Mouse (Mus musculus): Measurements from ENCODE around the gene Rps6ka1. TPM values are rescaled to one million over a fixed set of nuclear protein-coding genes. Genes with fewer than 3 reads are reported as not detected.
A peak's percentile ranks its signal among the peaks of the same experiment; 100 is the strongest.

The Rps6ka1 gene
- polyA plus RNA-seq, 1 experiment, result 100 TPM

DNA sequence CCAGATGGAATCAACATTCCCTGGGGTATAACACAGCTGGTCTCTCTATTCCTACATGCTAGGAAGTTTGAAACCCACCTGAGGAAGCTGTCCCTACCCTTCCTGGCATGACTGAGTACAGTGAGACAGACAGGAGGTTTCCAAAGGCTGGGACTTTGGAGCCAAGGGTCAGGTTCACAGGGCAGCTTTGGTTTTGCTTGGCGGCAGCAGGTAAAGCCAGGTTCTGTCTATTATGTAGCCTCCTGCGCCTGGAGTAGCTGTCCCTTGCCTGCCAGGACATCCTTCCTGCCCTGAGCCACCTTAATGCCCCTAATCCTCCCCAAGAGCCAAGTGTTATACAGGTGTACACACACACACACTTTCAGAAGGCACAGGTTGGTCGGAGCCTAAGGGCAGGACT lies 5.7 kb downstream of the Rps6ka1 start:
- H3K4me1 ChIP-seq (ENCODE audit: control insufficient read depth, insufficient read depth, low read length), result peaks cover 17% of the 10 kb centered on the region
- H3K4me3 ChIP-seq (ENCODE audit: insufficient read depth, low read length), result no peak overlapping the region
- no peak overlapping the region for H3K27ac ChIP-seq (ENCODE audit: insufficient read depth, low read depth, low read length)
- TF ChIP-seq CTCF (IDR thresholded peaks at IDR 0.05; ENCODE audit: low read depth, low read length) (no peak), POLR2A (IDR thresholded peaks at IDR 0.05; ENCODE audit: borderline replicate concordance, low read depth, low read length) (no peak)

DNA sequence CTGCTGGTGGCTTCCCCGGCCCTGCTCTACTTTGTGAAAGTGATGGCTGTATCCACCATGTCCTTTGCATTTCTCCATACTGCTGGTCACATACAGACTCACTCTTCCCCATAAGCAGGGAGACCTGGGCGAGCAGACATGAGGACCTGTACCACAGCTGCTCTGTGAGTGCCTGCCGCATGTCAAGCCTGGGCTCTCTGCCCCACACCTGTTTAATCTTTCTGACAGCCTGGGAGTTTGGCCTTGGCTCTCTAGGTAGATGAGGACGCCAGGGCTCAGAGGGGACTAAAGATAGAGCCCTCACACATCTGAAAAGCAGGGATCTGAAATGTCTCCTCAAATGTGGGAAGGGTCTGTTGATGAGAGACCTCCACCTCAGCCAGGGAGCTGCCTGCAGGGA lies 6.2 kb downstream of the Rps6ka1 start:
- H3K4me1 ChIP-seq (ENCODE audit: control insufficient read depth, insufficient read depth, low read length), result peaks cover 17% of the 10 kb centered on the region
- H3K27ac ChIP-seq (ENCODE audit: insufficient read depth, low read depth, low read length), result no peak overlapping the region
- H3K4me3 ChIP-seq (ENCODE audit: insufficient read depth, low read length), result no peak overlapping the region

DNA sequence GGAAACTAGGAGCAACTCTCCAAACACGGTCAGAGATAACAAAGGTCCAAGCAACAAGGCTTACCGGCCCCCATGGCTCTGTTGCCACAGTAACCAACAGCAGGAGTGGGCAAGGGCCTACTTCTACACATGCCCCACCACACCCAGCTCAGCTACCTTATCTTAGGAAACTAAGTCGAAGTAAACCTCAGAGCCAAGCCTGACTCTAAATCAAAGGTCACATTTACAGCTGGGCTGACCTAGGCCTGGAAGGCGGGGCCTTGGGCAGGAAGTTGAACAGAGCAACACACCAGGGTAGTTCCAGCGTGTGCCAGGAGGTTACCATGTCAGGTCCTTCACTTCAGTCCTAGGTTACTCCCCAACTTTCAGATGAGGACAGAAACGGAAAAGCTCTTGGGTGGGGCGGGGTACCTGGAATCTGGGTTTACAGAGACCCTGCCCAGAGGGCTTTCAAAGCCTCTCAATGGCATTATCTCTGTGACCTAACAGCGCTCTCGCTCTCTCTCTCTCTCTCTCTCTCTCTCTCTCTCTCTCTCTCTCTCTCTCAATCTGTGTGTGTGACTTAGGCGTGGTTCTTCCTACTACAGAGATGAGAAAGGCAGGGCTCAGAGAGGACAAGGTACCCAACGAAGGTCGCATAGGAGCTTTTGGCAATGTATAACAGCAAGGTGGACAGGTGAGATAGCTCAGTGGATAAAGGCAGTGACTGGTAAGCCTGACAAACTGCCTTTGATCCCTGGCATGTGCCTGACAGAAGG lies 8.3 kb downstream of the Rps6ka1 start:
- Histone ChIP-seq H3K4me1 (ENCODE audit: control insufficient read depth, insufficient read depth, low read length) (peaks cover 24% of the 10 kb centered on the region), H3K4me3 (ENCODE audit: insufficient read depth, low read length) (no peak overlapping the region), H3K27ac (ENCODE audit: insufficient read depth, low read depth, low read length) (no peak overlapping the region)
- no peak for TF ChIP-seq POLR2A (IDR thresholded peaks at IDR 0.05; ENCODE audit: borderline replicate concordance, low read depth, low read length)
- TF ChIP-seq CTCF (IDR thresholded peaks at IDR 0.05; ENCODE audit: low read depth, low read length), result no peak

More for the DNA sequence above, 6.2 kb downstream of the Rps6ka1 start:
- no peak for TF ChIP-seq POLR2A (IDR thresholded peaks at IDR 0.05; ENCODE audit: borderline replicate concordance, low read depth, low read length)
- TF ChIP-seq CTCF (IDR thresholded peaks at IDR 0.05; ENCODE audit: low read depth, low read length), result no peak

DNA sequence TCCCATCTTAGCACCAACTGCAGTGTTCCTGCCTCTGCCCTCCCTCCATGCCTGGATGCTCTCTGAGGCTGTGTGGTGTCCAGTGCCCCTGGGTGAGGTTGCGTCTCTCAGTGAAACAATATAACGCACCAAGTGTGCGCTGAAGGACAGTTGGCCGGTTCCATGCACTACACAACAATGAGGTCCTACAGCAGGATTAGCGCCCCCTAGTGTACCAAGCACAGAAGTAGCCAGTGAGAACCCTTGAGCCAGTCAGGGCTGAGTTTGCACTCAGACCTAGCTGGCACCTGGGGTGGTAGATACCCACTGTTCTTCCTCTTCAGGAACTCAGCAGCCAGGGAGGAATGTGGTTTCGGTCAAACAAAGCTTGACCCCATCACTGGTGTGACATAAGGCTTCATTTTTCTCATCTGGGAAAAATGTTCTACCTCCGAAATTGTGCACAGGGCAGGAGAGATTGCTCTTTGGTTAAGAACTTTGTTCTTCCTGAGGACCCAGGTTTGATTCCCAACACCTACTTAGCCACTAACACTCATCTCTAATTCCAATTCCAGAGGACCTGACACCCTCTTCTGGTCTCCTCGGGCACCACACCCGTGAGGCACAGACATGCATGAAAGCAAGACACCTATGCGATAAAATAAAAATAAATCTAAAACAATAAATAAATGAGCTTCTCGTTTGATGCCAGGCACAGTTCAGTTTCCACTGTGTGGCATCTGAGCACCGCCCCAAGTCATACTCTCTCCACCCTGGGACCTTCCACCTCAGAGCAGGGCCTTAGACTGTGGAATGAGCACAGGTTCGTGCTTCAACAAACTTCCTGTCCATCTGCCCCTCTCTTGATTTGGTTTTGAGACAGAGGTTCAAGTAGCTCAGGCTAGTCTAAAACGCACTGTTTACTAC lies 9.5 kb downstream of the Rps6ka1 start:
- Histone ChIP-seq H3K27ac (ENCODE audit: insufficient read depth, low read depth, low read length) (no peak overlapping the region), H3K4me1 (ENCODE audit: control insufficient read depth, insufficient read depth, low read length) (peaks cover 19% of the 10 kb centered on the region), H3K4me3 (ENCODE audit: insufficient read depth, low read length) (no peak overlapping the region)
- TF ChIP-seq POLR2A (IDR thresholded peaks at IDR 0.05; ENCODE audit: borderline replicate concordance, low read depth, low read length) (no peak), CTCF (IDR thresholded peaks at IDR 0.05; ENCODE audit: low read depth, low read length) (peak; percentile 68)

DNA sequence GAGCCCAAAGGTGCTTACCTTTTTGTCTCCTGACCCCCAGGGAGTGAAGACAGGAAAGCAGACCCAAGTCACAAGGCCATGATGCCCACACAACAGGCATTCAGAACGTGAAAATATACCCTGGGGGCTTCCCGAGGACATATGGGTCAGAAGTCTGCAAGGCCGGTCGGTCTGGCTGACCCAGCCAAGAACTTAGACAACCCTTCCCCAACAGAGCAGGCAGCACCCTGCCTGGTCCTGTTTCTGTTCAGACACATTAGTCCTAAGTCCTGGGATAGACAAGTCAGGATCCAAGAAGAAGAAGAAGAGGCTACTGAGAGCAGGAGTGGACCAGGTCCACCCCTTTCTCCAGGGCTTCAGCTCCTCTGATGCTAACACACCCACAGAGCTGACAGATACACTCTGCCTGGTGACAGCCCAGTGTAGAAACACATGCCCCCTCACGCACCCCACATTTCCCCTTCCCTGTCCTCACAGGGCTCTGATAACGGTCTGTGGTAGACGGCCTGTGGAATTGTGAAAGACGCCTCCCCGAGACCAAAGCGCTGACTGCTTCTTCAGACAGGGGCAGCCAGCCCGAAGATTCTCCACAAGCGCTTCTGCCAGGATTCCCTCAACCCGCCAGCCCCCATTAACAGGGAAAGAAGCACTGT lies 12.6 kb downstream of the Rps6ka1 start:
- peaks cover 24% of the 10 kb centered on the region for H3K4me1 ChIP-seq (ENCODE audit: control insufficient read depth, insufficient read depth, low read length)
- H3K4me3 ChIP-seq (ENCODE audit: insufficient read depth, low read length), result no peak overlapping the region
- TF ChIP-seq CTCF (IDR thresholded peaks at IDR 0.05; ENCODE audit: low read depth, low read length), result no peak
- no peak for TF ChIP-seq POLR2A (IDR thresholded peaks at IDR 0.05; ENCODE audit: borderline replicate concordance, low read depth, low read length)
- peak overlapping the region; percentile 69 for H3K27ac ChIP-seq (ENCODE audit: insufficient read depth, low read depth, low read length)

DNA sequence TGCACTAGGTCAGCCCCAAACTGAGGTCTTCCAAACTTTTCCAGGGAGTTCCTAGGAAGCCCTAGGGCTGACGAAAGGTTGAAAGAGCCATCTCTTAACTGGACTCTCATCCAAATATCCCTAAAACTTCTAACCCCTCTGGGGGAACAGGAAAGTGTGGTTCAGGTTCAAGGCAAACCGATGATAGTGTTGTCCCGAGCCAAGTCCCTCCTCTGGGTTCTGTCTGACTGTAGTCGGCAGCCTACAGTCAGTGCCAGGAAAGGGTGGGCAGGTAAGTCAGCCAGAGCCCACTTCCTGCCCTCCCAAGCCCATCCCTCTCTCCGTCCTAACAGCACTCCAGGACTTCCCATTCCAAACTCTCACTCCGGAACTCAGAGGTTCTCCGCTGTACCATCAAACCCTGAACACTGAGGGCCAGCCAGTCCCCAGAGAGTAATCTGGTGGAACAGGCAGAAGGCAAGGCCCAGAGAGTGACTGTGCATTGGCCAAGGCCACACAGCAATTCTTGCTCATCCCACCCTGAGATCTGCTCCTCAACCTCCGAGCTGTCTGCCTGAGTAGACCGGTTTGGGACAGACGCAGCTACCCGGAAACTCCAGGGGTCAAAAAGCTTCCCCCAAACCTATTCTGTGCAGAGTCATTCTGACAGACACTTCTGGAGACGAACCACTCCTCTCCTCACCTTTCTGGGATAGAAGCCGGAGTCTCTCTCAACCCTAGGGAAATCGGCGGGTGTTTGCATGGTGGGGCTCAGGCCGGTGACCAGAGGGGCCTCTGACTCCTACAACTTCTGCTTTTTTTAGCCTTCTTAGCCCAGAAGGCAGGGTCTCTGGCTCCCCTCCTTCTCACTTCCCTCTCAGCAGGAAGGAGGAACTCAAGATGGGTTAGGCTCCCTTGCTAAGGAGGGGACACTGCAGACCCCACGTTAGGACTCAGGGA lies 13.4 kb downstream of the Rps6ka1 start:
- Histone ChIP-seq H3K4me3 (ENCODE audit: insufficient read depth, low read length) (peak overlapping the region; percentile 62), H3K27ac (ENCODE audit: insufficient read depth, low read depth, low read length) (peak overlapping the region; percentile 69), H3K4me1 (ENCODE audit: control insufficient read depth, insufficient read depth, low read length) (peaks cover 19% of the 10 kb centered on the region)
- TF ChIP-seq CTCF (IDR thresholded peaks at IDR 0.05; ENCODE audit: low read depth, low read length) (no peak), POLR2A (IDR thresholded peaks at IDR 0.05; ENCODE audit: borderline replicate concordance, low read depth, low read length) (no peak)

DNA sequence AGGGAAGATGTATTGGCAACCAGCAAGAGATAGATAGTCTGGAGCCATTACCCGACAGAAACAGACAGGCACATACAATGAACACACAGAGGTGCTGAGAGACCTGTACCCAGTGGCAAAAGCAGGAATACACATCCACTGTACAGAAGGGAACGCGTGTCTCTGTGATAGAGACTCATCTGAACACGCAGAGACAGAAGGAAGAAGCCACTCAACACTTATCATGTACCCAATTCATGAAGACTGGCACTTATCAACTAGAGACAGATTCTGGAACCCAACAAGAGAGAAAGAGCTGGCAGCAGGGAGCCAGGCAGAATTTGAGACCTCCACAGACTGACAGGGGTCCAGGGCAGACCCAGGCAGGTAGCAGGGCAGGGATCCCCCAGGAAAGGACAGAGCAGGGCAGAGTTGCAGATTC lies 14.2 kb downstream of the Rps6ka1 start:
- Histone ChIP-seq H3K27ac (ENCODE audit: insufficient read depth, low read depth, low read length) (peak overlapping the region; percentile 69), H3K4me3 (ENCODE audit: insufficient read depth, low read length) (peak overlapping the region; percentile 62), H3K4me1 (ENCODE audit: control insufficient read depth, insufficient read depth, low read length) (peaks cover 16% of the 10 kb centered on the region)
- no peak for TF ChIP-seq CTCF (IDR thresholded peaks at IDR 0.05; ENCODE audit: low read depth, low read length)
- no peak for TF ChIP-seq POLR2A (IDR thresholded peaks at IDR 0.05; ENCODE audit: borderline replicate concordance, low read depth, low read length)

DNA sequence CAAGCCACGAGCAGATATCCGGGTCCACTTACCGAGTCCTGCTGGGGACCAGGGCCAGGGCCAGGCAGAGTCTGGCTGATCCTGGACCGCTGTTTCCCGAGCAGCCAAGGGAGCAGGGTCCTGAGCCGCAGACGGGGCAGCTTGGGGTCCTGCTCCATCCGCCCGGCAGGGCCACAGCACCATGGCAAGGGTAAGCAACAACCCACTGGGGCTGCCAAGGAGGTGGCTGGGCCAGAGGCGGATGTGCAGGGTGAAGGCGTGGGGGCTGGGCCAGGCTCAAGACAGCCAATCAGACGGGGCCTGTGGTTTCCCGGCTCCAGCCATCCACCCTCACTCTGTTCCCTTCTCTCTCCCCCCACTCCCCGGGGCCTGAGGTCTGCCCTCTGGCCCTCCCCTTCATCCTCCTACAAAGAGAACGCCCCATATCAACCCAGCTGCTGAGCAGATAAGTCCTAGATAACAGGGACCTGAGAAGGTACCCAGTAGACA lies 14.7 kb downstream of the Rps6ka1 start:
- TF ChIP-seq CTCF (IDR thresholded peaks at IDR 0.05; ENCODE audit: low read depth, low read length), result no peak
- TF ChIP-seq POLR2A (IDR thresholded peaks at IDR 0.05; ENCODE audit: borderline replicate concordance, low read depth, low read length), result no peak
- Histone ChIP-seq H3K4me3 (ENCODE audit: insufficient read depth, low read length) (peak overlapping the region; percentile 82), H3K4me1 (ENCODE audit: control insufficient read depth, insufficient read depth, low read length) (peaks cover 16% of the 10 kb centered on the region), H3K27ac (ENCODE audit: insufficient read depth, low read depth, low read length) (peak overlapping the region; percentile 77)

Measured in bone marrow macrophage, adult 2 months (primary cell).